Mouse (Mus musculus): Measurements from ENCODE around the gene Card11. TPM values are rescaled to one million over a fixed set of nuclear protein-coding genes. Genes with fewer than 3 reads are reported as not detected.
A peak's percentile ranks its signal among the peaks of the same experiment; 100 is the strongest.

The Card11 gene
- polyA plus RNA-seq, 1 experiment from 2014 or later, result 0.41 TPM

- H3K36me3 ChIP-seq, result no peaks in the 10 kb centered on the region
- no peaks in the 10 kb centered on the region for H3K27me3 ChIP-seq
- H3K4me2 ChIP-seq (replicated peaks), result no peak overlapping the region
- WGBS, result 92% methylated on average over 3 of the region's 3 CpGs
- ATAC-seq (ENCODE audit: insufficient number of reproducible peaks, insufficient read depth, low FRiP score, low TSS enrichment), result no peak
- no peak overlapping the region for H3K9ac ChIP-seq
- no peak overlapping the region for H3K4me3 ChIP-seq
- no peaks in the 10 kb centered on the region for H3K9me3 ChIP-seq
- H3K4me1 ChIP-seq, result no peaks in the 10 kb centered on the region
- H3K27ac ChIP-seq, result no peak overlapping the region
Measured at GRCm38 (mm10) chr5:140858335-140858734, 142.0 kb downstream of the Card11 start.

- Histone ChIP-seq H3K36me3 (no peaks in the 10 kb centered on the region), H3K27ac (no peak overlapping the region), H3K9me3 (no peaks in the 10 kb centered on the region), H3K4me2 (replicated peaks) (no peak overlapping the region), H3K4me3 (no peak overlapping the region), H3K4me1 (no peaks in the 10 kb centered on the region), H3K9ac (no peak overlapping the region), H3K27me3 (no peaks in the 10 kb centered on the region)
- no peak for ATAC-seq (ENCODE audit: insufficient number of reproducible peaks, insufficient read depth, low FRiP score, low TSS enrichment)
- WGBS, result 57% methylated on average over 8 of the region's 8 CpGs
Measured at GRCm38 (mm10) chr5:140857432-140858154, 142.8 kb downstream of the Card11 start.

DNA sequence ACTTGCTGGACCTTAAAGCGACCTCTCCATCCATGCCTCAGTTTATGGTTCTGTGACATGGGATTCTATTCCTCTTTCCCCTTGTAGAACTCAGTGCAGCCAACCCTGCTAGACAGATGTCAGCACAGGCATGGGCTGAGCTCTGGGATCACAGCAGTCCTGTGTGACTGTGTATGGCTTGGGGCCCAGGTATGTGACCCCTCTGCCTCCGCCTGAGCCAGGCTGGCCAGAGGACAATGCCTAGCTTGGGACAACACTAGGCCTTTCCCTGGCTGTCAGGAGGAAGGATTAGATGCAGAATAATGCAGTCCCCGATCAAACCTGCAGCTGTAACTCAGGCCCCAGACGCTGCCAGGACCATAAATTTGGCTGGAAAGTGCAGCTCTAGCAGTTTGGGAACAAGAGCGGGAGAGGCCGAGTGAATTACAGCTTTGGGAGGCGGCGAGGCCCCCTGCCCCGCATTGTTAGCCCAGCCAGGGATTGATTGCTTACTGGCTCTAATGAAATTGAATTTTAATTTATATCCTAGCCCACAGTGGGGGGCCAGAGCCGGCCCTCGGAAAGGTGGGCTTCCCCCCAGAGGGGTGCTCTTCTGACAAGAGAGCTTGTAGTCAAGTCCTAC, 144.4 kb downstream of the Card11 start:
- 68% methylated on average over 11 of the region's 11 CpGs for WGBS
- no peak overlapping the region for H3K27ac ChIP-seq
- H3K9me3 ChIP-seq, result no peaks in the 10 kb centered on the region
- H3K9ac ChIP-seq, result no peak overlapping the region
- no peak overlapping the region for H3K4me2 ChIP-seq (replicated peaks)
- ATAC-seq (ENCODE audit: insufficient number of reproducible peaks, insufficient read depth, low FRiP score, low TSS enrichment), result no peak
- no peaks in the 10 kb centered on the region for H3K36me3 ChIP-seq
- H3K4me3 ChIP-seq, result no peak overlapping the region
- H3K27me3 ChIP-seq, result no peaks in the 10 kb centered on the region
- H3K4me1 ChIP-seq, result no peaks in the 10 kb centered on the region

DNA sequence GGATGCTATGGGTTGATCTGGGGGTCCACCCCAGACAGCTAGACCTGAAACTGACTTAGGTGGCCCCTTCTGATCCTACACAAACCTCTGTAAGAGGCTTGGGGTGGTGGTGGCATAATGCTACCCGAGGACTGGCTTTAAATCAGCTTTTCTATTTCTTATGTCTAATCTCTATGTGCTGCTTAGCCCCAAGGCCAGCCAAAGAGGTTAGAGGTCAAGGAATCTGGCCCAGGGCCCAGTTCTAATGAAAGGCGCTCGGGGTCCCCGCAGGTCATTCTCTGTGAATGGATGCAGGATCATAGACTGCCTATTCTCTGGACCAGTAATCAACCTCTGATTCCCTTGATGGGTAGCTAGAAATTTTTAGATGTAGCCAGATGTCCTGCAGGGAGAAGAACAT, 145.7 kb downstream of the Card11 start:
- Histone ChIP-seq H3K9me3 (no peaks in the 10 kb centered on the region), H3K4me2 (replicated peaks) (no peak overlapping the region), H3K4me3 (no peak overlapping the region), H3K27ac (no peak overlapping the region), H3K4me1 (no peaks in the 10 kb centered on the region), H3K36me3 (no peaks in the 10 kb centered on the region), H3K27me3 (no peaks in the 10 kb centered on the region), H3K9ac (no peak overlapping the region)
- no peak for ATAC-seq (ENCODE audit: insufficient number of reproducible peaks, insufficient read depth, low FRiP score, low TSS enrichment)
- 78% methylated on average over 4 of the region's 4 CpGs for WGBS

GRCm38 (mm10) chr5:140853723-140854122, 146.7 kb downstream of the Card11 start:
- Histone ChIP-seq H3K27me3 (no peaks in the 10 kb centered on the region), H3K4me1 (no peaks in the 10 kb centered on the region), H3K9me3 (no peaks in the 10 kb centered on the region), H3K27ac (no peak overlapping the region), H3K4me2 (replicated peaks) (no peak overlapping the region), H3K4me3 (no peak overlapping the region), H3K9ac (no peak overlapping the region), H3K36me3 (no peaks in the 10 kb centered on the region)
- no peak for ATAC-seq (ENCODE audit: insufficient number of reproducible peaks, insufficient read depth, low FRiP score, low TSS enrichment)
- 84% methylated on average over 5 of the region's 5 CpGs for WGBS

DNA sequence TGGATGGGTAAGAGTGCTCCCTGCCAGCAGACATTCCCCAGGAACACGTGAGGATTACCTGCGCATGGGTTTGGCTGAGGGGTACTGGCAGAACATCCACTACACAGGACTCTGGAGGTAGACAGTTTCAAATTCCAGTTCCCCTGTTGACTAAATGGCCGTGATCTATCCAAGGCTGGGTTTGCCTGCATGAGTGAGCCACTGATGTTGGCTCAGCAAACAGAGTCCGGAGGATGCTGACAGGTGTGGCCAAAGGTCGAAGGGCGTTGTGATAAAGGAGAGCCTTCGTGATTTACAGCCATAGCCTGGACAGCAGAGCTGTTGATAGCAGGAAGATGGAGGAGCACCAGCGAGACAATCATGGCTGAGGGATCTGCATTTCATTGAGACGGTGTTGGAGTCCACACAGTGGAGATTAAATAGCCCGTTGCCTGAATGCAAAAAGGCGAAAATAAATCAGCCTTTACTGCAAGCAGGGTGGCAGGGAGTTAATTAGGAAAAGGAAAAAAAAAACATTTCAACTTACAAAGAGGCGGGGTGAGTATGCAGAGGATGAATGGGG, 147.9 kb downstream of the Card11 start:
- H3K4me2 ChIP-seq (replicated peaks), result no peak overlapping the region
- H3K4me3 ChIP-seq, result no peak overlapping the region
- H3K27me3 ChIP-seq, result no peaks in the 10 kb centered on the region
- H3K9ac ChIP-seq, result no peak overlapping the region
- H3K27ac ChIP-seq, result no peak overlapping the region
- no peaks in the 10 kb centered on the region for H3K9me3 ChIP-seq
- no peak for ATAC-seq (ENCODE audit: insufficient number of reproducible peaks, insufficient read depth, low FRiP score, low TSS enrichment)
- WGBS, result 87% methylated on average over 12 of the region's 12 CpGs
- H3K4me1 ChIP-seq, result no peaks in the 10 kb centered on the region
- no peaks in the 10 kb centered on the region for H3K36me3 ChIP-seq

GRCm38 (mm10) chr5:140847300-140847729, 153.1 kb downstream of the Card11 start:
- no peak overlapping the region for H3K4me2 ChIP-seq (replicated peaks)
- H3K4me3 ChIP-seq, result no peak overlapping the region
- no peaks in the 10 kb centered on the region for H3K36me3 ChIP-seq
- no peak overlapping the region for H3K9ac ChIP-seq
- peak; percentile 28; the same call in 1 of the 2 replicates for ATAC-seq (ENCODE audit: insufficient number of reproducible peaks, insufficient read depth, low FRiP score, low TSS enrichment)
- no peak overlapping the region for H3K27ac ChIP-seq
- H3K9me3 ChIP-seq, result no peaks in the 10 kb centered on the region
- H3K4me1 ChIP-seq, result no peaks in the 10 kb centered on the region
- H3K27me3 ChIP-seq, result no peaks in the 10 kb centered on the region
- WGBS, result 16% methylated on average over 5 of the region's 5 CpGs

DNA sequence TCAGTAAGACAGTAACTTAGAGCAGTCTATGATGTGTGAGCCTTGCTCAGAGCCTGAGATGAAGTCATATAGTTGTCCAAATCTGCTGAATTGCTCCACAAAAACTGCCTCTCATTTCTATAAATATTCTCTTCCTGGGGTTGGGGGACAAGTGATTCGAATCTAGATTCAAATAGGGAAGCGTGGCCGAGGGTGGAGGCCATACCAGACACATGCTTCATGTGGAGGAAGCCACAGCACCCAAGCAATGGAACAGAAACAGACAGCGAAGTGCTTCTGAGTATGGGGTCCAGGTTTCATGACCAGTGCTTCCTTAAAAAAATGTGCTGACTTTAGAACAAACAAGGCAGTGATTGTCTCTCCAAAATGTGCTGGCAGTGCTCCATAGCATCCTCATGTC, 158.4 kb downstream of the Card11 start:
- Histone ChIP-seq H3K4me1 (no peaks in the 10 kb centered on the region), H3K9me3 (no peaks in the 10 kb centered on the region)

DNA sequence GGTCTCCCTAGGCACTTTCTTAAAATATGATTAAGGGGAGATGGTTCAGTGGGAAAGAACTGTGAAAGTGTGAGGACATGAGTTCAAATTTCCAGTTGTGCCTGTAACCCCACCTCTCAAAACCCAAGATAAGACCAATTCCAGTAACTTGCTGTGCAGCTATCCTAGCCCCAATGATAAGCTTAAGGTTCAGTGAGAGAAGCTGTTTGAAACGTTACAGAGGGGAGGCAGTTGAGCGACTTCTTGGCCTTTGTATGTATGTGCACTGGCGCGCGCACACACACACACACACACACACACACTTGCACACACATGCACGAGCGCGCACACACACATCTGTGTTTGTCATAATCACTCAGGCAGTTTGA, 169.3 kb downstream of the Card11 start:
- ATAC-seq (ENCODE audit: insufficient number of reproducible peaks, insufficient read depth, low FRiP score, low TSS enrichment), result no peak
- Histone ChIP-seq H3K27me3 (no peaks in the 10 kb centered on the region), H3K36me3 (no peaks in the 10 kb centered on the region), H3K4me1 (peaks cover 26% of the 10 kb centered on the region), H3K4me3 (peak overlapping the region; percentile 25), H3K9ac (no peak overlapping the region), H3K4me2 (replicated peaks) (peak overlapping the region; percentile 40), H3K27ac (no peak overlapping the region), H3K9me3 (no peaks in the 10 kb centered on the region)
- WGBS, result 82% methylated on average over 8 of the region's 8 CpGs

More for the DNA sequence above, 158.4 kb downstream of the Card11 start:
- no peak overlapping the region for H3K4me2 ChIP-seq (replicated peaks)
- H3K9ac ChIP-seq, result no peak overlapping the region
- H3K4me3 ChIP-seq, result no peak overlapping the region
- H3K27me3 ChIP-seq, result no peaks in the 10 kb centered on the region
- no peaks in the 10 kb centered on the region for H3K36me3 ChIP-seq
- ATAC-seq (ENCODE audit: insufficient number of reproducible peaks, insufficient read depth, low FRiP score, low TSS enrichment), result no peak
- H3K27ac ChIP-seq, result no peak overlapping the region
- WGBS, result 82% methylated on average over 4 of the region's 4 CpGs

GRCm38 (mm10) chr5:140830314-140831063, 169.9 kb downstream of the Card11 start, which contains the start of gene Gna12:
Gna12 (minus strand) TSS chr5:140830431.
- Histone ChIP-seq H3K9me3 (no peaks in the 10 kb centered on the region), H3K36me3 (0 out of 2 replicates have a peak, but pooled peaks cover under 1% of the 10 kb centered on the region), H3K27me3 (no peaks in the 10 kb centered on the region), H3K4me3 (peak within 1 kb of the TSS; percentile 65), H3K9ac (peak within 1 kb of the TSS; percentile 85), H3K27ac (peak within 1 kb of the TSS; percentile 77), H3K4me1 (peaks cover 26% of the 10 kb centered on the region), H3K4me2 (replicated peaks) (peak within 1 kb of the TSS; percentile 82)
- WGBS, result under 1% methylated on average over 48 of the region's 49 CpGs
- ATAC-seq (ENCODE audit: insufficient number of reproducible peaks, insufficient read depth, low FRiP score, low TSS enrichment), result peak; percentile 98

- Histone ChIP-seq H3K27me3 (no peaks in the 10 kb centered on the region), H3K36me3 (0 out of 2 replicates have a peak, but pooled peaks cover 4% of the 10 kb centered on the region), H3K9ac (peak overlapping the region; percentile 85), H3K9me3 (no peaks in the 10 kb centered on the region), H3K4me3 (peak overlapping the region; percentile 65), H3K4me2 (replicated peaks) (peak overlapping the region; percentile 82), H3K27ac (peak overlapping the region; percentile 77), H3K4me1 (peaks cover 26% of the 10 kb centered on the region)
- ATAC-seq (ENCODE audit: insufficient number of reproducible peaks, insufficient read depth, low FRiP score, low TSS enrichment), result no peak
- WGBS, result under 1% methylated on average over 58 of the region's 58 CpGs
Measured at GRCm38 (mm10) chr5:140829911-140830294, 170.5 kb downstream of the Card11 start.
